Mouse (Mus musculus) left cerebral cortex, adult 11 months (tissue): ENCODE measurements at regions not wholly inside any gene's neighbourhood (a gene's known extent, or its start where the extent isn't known, plus 50 kb on each side); places are given as distances from the start of the nearest gene placed in this dataset.

ENCODE experiments used
- DNase-seq: peaks from one replicate; pipeline ENCODE4 v3.0.0; 2022; ENCODE audit warnings: low spot score

DNA sequence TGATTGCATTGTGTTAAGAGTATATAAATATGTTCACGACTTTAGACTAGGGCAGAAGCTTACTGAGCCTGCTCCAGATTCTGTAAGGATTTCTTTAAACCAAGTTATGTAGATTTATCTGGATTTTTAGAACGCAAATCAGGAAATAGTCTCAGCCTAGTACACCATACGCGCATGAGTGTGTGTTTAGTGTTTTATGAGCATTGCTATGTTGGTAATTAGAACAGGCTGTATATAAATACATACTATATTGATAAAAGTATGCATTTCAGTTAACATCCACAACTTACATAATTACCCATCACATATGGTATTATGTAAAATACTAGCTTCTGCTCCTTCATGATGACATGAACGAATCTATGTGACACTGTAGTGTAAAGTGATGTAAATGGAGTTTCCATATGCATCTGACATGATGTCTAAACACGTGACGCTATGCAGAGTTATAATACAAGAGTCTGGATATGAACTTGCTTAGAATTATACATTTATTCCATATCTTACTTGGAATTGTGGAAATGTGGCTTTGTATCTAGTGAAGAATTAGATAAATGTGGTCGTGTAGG lies 332.6 kb upstream of the Tmc3 start:
- DNase-seq: no peak

DNA sequence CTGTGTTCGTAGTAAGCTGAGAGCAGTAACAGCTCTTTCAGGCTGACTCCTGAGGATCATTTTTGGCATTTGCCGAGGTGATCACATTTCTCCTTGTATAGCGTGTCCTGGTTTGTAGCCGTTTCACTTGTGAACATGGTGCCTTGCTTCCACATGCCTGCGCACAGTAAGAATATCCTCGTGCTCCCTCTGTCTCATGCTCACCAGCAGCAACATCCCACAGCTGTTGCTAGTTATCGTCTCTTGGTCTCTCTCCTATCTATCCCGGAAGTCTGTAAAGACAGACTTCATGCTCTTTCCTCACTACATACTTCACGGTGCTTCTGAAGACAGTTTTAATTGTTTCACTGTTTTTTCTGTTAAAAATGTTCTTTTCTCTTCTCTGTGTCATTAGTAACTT lies 331.7 kb upstream of the Tmc3 start:
- no peak for DNase-seq

DNA sequence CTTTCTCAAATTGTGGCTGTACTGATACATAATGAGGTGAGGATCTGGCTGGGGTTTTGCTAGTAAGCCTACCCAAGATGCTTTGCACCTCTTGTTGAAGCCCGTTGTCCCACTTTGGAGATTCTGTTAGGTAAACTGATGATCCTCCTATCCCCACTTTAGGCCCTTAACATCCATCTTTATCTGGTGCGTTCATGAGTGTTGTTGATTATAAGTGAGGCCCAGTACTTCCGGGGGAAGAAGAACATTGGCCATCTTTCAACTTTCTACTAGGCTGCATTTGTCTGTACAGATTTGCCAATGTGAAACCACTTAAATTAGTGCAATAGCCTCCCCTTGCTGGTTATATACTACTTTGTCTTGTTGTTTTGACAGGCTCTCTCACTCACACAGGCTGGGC lies 331.3 kb upstream of the Tmc3 start:
- no peak for DNase-seq

DNA sequence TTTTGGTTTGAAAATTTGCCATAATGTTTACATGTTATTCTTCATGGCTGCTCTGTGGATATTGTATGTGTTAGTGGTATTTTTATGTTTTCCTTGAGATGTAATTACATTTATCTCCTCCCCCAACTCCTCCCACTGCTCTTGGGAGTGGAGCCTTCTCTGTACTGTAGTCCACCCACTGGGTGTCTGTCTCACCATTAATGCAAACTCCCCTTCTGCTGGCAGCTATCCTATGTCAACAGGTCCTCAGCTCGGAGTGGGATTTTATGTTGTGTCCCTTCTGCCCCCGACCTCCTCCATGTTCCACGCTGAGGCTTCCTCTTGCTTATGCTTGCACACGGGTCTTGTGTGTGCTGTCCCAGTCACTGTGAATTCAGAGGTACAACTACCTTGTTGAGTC lies 330.3 kb upstream of the Tmc3 start:
- DNase-seq: no peak

DNA sequence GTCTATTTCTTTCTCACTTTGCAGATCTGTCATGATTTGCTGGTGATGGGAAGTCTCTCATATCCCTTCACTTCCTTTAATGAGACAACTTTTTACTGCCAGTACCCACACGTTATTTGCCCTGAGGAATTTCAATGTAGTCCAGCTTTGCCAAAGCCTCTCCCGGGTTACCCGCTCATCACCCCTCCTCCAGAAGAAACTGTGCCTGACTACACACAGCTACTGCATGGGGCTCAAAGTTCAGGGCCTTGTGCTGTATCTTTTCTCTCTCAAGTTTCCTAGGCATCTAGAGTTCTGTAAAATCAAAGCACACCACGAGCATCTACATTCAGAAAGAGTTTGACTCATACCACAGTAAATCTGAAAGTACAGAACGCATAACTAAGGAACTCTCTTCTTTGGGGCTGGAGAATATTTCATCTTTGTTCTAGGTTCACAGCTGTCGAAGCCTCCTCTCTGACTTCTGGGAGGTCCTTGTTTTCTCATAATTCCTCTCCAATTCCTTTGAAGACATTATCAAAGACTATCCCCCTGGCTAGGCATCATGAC lies 328.4 kb upstream of the Tmc3 start:
- no peak for DNase-seq

DNA sequence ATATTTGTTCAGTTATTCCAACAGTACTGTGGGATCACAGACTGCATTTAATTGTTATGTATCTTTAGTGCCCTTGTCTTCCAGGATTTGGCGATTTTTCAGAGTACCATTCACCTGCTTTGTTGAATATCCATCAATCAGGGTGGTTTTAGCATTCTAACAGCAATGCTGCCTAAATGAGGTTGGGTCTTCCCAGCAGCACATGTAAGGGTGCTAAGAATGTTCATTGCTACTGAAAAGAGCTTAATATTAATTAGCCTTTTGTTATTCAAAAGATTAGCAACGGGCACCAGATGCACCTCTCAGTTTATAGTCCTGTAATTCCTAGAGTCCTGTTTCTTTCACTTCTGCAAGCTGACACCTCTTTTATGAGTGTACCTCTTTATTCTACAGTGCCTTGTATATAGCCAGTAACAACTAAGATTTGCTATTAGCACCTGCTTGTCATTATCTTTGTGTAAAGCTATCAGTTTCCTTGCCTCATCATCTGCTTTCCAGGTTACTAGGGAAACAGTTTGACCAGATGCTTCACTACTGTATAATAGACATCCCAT lies 326.3 kb upstream of the Tmc3 start:
- DNase-seq: no peak

DNA sequence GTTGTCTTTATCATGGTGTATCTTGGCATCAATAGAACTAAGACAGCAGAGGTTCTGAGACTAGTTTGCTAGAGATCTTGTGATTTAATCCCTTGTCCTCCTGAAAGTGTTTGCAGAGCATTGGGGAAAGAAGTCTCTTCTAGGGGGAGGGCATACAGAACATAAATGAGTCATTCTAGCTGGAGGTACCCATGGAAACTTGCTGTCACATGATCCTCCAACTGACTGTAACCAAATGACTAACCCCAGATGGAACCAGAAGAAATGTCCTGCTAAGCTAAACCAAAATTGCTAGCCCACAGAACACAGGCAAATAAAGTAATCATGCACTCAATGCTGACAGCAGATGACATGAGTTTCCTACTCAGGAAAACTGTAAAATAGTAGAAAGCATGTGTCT lies 323.2 kb upstream of the Tmc3 start:
- DNase-seq: no peak

DNA sequence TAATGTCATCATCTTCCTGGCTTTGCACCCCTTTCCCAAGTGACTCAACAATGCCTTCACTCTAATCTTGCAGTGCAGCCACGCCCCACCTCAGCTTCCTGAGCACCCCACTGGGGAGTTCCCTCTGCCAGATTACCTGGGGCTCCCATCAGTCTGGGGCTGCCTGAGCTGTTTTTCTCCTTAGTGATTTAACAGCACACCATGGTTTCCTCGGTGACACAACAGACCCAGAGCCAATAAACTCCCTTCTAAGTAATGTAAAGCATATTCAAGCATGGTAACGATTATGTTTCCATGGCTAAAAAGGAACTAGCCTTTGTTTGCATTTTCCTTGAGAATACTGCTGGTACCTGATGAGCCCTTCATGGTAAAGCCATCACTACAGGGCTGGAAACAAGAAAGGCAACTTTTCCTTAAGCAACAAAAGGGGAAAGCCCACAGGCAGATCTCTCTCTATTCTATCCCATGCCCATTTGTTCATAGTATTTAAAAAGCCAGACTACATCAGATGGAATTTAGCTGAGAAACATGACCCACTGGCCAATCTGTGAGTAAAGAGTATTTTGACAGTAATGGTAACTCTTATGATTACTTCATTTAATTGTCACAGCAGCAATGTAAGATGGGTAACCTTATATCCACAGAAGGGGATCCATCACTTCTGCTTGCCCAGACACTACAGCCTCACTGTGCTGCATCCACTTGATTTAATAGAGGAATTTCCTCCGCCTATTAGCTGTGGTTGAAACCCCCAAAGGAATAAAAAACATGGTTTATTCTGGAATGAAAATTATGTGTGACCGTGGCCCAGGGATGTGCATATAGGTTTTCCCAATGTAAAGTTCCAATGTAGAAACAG lies 294.6 kb upstream of the Tmc3 start:
- DNase-seq: no peak

DNA sequence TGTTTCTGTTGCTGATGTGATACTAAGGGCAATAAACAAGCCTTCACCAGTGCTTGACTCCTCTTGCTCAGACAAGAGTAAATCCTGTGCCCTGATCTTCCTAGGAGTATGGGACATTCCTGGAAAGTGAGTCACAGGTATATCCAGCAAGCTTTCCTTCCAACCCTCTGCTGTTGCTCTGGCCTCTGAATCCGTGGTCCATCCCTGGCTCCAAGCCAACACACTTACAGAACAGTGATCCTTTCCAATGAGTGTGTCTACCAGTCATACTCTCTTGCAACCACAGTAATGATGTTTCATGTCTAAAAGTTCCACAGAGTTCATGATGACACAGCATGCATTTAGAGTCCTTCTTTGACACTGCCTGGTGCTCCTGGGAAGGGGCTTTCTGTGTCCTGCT lies 277.6 kb upstream of the Tmc3 start:
- no peak for DNase-seq

DNA sequence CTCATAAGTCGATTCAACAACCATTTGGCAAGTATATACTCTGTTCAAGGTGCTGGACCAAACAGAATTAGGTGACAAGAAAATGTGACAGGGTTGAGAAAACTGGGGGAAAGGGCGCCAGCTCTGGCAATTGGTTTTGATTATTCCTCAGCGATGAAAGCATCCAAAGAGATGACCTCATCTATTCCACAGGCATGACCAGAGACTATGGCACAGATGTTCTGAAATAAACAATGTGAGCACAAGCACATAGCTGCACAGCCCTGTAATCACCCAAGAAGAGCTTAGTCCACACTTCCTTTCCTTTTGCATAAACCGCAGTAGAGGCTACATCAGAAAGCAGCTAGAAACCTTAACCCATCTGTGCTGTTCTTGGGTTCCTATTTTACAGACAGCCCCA lies 272.6 kb upstream of the Tmc3 start:
- no peak for DNase-seq

DNA sequence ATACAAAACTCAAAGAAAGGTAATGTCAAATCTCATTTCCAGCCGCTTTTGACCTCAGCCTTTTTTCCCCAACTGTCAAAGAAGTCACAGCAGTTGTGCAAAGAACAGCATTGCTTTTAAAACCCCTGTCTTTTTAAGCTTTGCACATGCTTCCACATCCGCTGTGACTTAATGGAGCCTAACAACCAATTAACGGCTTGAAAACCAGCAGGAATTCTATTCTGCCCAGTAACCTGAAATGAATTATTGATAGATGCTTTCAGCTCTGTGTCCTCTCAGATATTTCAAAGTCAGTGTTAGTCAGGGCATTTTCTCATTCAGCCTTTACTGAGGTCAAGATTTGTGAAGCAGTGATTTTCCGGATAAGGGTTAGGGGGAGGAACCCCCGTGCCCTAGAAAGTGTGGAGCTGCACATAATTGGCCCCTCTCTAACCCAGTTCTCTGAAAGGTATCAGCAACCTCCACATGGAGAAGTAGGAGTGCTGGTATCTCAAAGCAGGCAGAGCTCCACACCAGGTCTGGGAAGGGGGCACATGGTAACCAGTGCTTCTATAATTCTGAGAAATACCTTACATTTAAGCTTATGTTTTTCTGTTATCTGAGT lies 254.8 kb upstream of the Tmc3 start:
- DNase-seq: no peak

DNA sequence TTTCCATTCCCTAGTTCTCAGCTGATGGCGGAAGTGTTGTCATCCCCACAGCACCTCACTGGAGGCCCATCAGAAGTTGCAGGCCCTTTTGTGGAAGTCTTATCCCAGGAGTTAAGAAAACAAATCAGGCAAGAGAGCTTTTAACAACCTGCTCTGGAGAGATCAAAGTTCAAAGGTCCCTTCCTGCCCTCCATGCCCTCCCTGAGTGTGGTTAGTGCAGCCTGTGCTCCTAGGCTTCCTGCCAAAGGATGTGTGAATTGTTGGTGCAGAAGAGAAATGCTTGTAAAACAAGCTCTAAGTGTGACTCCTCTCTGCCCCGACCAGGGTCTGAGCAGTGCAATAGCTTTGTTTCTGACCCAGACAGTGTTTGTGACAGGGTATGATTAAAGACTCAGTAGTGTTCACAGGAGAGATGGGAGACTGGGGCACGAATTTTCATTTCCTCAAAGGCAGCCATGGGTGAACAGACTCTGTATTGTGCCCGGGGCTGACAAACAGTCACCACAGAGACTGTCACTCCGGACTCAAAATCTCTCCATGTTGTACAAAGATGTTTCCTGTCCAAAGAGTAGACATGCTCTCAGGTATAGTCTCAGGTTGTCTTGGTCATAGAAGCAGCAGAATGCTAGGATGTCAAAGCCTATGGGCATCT lies 237.5 kb upstream of the Tmc3 start:
- DNase-seq: no peak

DNA sequence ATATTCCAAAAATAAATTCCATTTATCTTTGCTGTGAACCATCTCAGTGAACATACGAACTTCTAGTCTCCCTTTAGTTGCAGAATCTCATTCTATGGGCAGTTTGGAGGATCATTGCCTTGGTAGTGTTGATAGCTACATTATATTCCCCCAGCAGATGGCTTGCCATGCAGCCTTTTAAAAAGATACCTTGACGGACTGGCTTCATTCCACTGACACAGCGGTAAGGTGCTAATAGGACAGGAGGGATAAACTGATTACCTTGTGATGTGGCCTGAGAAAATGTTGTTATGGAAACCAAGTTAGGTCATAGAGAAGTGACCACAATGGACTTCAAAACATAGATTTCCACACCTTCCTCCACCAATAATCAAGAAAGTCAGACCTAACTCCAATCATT lies 215.5 kb upstream of the Tmc3 start:
- DNase-seq: no peak

DNA sequence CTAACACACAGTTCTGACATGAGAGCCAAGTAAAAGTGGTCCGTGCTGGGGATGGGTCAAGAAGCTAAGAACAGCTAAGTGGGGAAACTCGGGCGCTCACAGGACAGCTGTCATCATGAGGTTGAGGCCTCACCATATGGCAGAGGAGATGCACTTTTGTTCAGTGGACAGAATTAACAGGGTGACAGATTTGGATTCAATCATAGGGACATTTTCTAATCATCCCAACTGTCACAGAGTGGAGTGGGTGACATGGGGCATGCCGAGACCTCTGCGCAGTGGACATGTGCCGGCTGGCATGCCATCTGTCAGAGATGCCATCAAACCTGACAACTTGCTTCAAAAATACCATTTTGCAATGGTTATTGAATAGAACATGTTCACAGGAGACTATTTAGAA lies 215.1 kb upstream of the Tmc3 start:
- DNase-seq: no peak

DNA sequence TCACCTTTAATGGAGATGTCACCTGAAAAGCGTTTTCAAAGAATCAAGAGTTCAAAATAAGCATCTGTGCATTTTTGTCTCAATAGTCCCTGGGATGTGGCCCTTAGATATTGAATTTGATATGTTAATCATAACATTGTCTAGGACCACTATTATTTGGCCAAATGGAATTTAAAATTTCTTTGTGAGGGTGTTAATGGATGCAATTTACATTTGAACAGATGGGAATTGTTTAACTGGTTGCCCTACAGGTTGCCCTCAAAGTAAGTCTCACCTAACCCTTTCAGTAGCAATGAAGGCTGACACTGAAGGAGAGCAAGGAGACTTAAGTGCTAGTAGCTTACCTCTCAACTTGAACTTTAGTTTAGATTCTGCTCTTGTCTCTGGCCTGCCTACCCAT lies 207.9 kb upstream of the Tmc3 start:
- no peak for DNase-seq

DNA sequence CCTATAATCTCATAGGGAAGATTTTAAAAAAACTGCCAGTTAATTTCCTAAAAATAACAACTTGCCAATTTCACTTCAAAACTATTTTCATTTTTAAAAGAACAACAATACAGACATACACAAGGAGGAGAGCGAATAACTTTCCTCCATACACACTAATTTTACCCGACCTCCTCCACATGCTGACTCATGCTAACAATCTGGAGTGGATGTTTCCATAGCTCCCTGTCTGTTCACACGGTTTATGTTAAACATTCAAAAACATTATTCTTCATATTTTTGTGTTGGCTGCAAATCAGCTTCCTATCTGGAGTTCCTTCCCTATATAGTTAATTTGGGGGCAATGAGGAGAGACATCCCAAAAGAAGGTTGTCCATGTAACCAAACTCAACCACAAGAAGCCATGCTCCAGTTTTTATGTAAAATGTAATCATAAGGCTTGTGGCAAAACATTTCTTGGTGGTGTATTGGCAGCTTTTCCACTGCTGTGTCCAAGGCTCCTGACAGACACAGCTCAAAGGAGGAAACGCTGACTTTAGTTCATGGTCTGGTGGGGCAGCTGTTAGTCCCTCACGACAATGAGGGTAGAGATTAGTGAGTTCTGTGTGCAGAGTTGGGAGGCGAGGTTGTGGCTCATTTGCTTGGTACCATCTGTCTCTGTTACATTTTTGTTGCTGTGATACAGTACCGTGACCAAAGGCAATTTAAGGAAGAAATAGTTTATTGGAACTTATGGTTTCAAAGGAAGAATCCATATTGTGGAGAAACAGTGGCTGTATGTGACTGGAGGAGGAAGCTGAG lies 203.1 kb upstream of the Tmc3 start:
- DNase-seq: peak; percentile 18

DNA sequence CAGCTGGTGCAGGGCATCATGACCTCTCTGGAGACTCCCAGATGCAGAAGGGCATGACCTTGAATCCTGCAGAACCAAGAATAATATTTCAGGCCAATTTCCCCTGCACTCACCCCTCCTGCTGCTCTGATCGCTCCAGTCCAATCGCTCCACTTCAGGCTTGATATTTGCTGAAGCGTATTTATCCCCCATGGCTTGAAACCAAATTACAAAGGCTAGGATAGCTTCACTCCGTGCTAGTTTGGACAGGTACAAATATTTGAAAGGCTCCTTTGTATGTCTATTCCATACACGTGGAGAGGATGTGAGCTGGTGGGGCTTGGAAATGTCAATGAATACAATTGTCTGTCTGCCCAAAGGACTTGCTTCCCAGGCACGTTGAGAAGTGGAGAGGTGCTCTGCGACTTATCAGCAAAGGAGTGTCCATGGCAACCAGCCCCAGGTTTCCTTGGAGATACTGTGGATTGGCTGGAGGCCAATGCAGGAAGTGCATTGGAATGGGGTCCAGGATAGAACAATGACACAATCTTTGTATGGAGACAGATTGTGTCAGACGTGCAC lies 201.8 kb upstream of the Tmc3 start:
- DNase-seq: peak; percentile 8

DNA sequence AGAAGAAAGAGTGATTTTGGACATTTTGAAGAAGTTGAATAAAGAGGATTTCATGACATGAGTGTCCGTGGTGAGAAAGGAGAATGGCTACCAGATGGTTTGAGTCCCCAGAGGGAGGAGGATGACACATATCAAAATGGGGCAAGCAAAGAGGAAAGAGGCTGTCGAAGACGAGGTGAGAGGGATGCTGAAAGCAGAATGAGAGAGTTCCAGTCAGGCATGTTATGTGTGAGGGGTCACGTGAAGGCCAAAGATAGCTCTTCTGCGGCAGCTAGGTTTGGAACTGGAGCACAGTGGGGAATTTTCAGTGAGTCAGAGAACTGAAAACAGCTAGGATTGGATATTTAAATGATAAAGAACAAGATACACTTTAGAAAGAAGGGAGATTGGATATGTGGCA lies 193.3 kb upstream of the Tmc3 start:
- no peak for DNase-seq

DNA sequence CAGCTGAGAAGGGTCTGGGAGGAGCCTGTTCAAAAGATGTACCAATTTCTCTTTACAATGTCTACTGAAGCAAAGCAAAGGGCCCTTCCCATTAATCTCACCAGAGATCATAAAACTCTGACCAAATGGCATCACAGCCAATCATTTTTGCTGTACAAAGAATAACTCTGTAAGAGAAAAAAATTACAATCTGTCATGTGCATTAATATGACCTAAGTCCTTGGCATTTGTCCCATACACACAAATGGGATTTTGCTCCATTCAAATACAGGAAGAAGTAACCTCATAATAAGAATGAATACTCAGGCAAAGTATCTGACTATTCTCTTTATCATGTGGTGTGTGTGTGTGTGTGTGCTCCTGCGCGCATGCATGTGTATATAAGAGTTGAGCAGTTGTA lies 192.5 kb upstream of the Tmc3 start:
- DNase-seq: no peak

DNA sequence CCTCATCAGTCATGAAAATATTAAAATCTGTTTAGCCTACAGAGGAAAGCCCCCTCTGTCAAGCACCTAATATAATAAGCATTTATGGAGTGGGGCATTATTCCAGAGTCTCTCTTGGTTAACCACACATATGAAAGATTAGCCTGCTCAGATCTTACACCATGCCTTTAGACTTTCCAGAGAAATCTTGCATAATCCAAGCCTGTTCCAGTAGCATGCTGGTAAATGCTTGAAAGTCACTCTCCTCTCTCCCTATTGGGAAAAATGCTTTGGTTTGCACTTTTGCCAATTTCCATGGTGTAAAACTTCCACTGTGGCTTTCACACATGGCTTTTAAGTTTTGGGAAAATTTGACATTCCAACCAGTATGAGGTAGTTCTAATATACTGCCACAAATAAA lies 192.1 kb upstream of the Tmc3 start:
- no peak for DNase-seq

DNA sequence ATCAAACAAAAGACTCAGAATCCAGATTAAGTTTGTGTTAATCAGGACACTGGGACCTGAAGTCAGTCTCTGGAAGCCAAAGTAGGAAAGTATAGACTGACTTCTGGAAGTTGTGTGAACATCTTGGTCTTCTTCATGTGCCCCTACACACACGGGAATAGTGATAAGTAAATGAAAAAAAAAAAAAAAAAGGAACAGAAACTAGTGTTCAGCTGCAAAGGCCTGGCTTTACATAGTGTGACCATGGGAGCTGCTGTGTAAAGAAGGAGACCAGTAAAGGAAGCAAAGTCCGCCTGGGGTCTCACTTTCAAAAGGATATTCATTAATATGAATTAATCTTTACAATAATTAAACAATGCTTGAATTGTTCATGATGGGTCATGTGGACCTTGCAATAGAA lies 190.6 kb upstream of the Tmc3 start:
- DNase-seq: no peak
